Mouse (Mus musculus) layer of hippocampus, adult 9-11 months (tissue): ENCODE measurements at regions not wholly inside any gene's neighbourhood (a gene's known extent, or its start where the extent isn't known, plus 50 kb on each side); places are given as distances from the start of the nearest gene placed in this dataset.
"Not testable (repeated sequence)": the region's sequence is repeated elsewhere in the genome, so short reads cannot be mapped to it uniquely, and the experiment has no call there.

Experiments used
- DNase-seq: peaks from one replicate; pipeline ENCODE4 v3.0.0; 2022

DNA sequence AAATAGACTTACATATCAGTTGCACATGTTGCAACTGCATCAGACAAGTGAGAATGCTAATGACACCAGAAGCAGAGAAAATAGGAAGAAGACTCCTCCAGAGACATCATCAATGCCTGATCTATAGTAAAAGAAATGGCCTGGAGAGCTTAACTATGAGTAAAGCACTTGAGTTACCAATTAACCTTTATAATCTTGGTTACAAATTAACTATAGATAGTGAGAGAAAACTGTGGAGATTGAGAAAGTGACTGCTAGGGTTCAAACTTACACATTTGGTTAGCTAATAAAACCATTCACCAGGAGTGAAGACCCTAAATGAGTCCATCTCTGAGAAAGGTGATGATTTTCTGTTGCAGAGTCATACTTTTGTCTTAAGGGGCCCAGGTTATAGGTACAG lies 307.4 kb downstream of the Phex start:
- no peak for DNase-seq

DNA sequence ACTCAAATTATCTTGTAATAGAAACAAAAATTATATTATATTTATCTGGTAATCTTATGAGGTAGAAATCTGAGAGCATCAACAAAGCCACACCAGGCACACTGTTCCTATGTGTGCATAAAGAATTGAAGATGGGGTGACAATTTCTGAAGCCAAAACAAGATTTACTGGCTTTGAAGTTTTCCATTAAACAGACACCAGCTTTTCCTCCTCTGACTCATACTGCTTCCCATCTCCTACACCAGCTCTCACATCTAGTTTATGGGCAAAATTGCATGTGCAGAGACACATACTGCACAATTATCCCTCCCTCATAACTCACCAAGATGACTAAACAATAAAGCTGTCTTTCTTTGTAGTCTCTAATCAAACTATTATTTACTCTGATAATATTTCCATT lies 335.1 kb downstream of the Phex start:
- DNase-seq, result no peak

DNA sequence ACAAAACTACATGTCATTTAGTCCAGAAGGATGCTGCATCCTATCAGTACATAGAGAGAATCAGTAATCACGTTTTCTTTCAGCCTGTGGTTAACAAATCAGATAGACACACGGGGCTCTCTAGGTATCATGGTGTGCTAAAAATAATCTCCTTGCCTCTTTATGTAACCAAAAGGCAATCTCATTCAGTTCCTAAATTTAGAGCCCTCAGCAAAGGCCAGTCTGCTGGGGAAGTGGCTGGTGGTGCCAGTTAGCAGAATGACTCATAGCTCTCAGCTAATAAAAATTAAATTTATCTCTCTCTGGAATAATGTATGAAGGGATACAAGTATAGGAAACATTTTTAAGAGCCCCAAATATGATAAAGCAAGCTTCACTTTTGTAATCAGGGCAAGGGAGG lies 335.5 kb downstream of the Phex start:
- no peak for DNase-seq

DNA sequence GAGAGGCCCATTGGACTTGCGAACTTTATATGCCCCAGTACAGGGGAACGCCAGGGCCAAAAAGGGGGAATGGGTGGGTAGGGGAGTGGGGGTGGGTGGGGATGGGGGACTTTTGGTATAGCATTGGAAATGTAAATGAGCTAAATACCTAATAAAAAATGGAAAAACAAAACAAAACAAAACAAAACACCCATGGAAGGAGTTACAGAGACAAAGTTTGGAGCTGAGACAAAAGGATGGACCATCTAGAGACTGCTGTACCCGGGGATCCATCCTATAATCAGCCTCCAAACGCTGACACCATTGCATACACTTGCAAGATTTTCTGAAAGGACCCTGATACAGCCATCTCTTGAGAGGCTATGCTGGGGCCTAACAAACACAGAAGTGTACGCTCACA lies 337.1 kb downstream of the Phex start:
- DNase-seq, result not testable (repeated sequence)

DNA sequence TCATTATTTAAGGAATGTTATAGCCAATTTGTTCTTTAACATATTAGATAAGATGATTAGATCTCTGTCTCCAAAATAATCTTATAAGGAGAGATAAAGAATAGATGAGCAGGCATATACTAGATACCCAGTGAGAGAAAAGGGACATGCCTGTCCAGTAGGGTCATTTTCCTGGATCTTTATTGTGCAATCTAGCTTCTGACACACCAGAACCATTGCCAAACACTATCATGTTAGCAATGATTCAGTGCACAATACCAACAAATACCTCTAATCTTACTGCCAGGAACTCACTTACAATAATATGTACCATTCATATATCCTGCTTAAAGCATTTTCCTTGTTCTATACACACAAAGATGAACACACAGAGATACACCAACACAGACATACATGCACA lies 338.9 kb downstream of the Phex start:
- DNase-seq, result no peak

DNA sequence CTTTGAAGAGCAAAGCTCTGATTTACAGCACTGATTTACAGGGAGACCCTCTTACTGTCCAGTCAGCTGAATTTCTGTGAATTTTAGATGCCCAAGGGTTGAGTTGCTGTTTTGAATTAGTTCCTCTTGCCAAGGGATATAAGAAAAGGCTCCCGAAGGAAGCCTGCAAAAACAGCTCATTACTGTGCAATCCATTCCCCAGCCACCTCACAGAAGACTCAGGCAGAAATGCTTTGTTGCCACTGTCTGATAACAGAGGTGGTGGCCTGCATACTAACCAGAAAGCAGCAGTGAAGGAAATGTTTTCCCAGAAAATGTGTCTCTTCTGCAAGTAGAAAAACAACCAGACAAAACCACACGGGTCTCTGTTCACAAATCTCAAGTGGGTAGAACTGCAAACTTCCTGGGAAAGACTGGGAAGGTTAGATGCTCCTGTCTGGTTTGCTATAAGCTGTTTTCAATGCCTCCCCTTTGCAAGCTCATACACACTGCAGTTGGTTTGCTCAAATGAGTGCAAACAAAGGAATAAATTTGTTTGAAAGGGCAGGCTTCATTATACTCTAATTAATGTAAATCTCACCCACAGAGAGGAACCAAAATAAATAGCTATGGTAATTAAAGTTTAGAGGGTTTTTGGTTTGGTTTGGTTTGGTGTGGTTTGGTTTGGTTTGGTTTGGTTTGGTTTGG lies 363.3 kb downstream of the Phex start:
- DNase-seq, result no peak

DNA sequence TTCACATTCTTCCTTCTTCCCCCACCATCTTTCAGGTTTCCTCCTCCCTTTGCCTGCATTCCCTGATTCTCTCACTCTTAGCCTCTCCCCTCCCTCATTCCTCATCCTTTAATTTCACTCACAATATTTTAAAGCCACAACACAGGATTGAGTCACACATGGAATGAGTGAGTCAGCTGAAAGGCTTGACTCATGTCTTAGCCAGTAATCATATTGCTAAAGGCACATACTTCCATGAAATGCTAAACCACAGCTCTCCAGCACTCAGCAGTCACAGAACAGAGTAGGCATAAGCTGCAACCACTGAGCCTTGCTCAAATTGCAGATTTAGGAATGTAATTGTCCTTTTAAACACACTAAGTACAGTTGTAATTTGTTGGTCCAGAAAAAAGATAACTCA lies 386.2 kb downstream of the Phex start:
- DNase-seq, result peak; percentile 1

DNA sequence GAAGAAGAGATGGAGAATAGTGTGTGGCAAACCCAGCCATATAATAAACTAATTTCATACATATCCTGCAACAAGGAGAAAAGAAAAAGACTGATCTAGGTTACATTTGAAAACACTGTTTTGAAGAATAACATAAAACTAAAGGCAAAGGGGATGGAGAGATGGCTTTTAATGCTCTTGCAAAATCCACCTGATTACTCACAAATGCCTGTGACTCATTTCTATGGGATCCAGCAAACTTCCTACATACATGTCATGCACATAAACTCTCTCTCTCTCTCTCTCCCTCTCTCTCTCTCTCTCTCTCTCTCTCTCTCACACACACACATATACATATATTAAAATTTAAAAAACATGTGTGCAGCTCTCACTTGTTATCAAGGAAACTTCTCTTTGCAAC lies 390.8 kb downstream of the Phex start:
- DNase-seq, result no peak

DNA sequence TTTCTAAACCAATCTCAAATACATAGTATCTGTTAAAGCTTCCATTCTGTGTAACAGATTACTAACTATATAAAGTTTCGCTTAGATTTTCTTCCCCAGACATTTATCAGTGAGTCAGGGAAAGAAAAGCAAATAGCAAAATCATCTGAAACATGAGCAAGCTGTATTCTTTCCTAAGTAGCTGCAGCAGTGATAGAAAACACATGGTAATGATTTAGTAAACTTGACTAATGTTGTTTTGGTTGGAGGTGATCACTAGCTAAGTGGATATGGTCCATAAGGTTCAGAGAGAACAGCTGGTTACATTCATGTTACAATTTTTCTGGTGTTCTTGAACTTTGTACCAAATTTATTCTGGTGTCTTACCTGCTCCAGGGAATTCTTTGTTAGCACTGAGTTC lies 393.3 kb downstream of the Phex start:
- DNase-seq, result no peak

DNA sequence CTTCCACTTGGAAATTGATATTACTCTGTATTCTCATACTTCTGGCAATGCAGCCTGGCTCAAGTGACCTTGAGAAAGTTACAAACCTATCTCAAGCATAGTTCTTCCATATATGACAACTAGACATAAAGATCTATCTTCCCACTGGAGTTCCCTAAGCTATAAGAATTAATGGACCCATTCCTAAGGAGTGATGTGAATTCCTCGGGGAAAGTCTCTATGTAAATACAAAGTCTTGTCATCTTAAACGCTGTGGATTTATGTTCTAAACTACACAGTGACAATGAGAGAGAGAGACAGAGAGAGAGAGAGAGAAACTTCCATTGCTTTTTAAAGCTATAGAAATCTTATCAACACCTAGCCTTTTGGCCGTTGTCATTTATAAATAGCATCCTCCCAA lies 394.8 kb downstream of the Phex start:
- DNase-seq, result no peak

DNA sequence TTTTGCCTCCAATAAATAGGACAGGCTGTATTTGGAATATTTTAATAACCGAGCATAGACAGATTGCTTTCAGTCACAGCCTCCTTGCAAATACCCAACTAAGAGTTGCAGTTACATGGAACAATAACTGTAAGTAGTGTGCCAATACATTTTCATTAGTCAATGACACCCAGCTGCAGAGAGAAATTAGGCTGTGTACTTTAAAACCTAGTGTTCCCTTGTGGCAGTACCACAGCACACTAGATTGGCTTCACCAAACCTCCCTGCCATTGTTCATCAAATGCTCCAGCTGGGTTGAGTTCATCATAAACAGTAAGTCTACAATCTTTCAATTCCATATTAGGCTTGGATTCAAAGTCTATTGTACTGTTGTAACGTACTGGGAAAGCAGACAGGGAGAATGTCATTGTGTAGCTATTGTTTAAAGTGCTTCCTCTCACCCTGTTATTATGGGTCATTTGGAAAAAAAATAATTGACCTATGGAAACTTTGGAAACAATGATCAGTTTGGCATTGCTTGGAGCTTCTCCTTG lies 425.1 kb downstream of the Phex start:
- peak; percentile 1 for DNase-seq

DNA sequence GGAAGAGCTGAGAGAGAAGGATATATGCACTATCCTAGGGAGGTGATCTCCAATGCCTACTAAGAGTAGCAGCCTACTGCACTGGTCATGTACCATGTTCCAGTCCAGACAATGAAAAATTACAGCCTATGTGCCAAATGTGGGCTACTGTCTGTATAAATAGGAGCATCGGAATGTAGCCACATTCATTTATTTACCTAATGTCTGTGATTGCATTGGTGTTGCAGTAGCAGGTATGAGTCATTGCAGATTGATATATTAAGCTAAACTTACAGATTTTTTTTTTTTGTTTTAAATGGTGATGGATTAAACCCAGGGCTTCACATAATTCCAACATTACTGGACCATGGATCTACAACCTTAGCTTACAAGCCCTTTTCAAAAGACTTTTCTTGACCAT lies 468.0 kb downstream of the Phex start:
- DNase-seq, result no peak

DNA sequence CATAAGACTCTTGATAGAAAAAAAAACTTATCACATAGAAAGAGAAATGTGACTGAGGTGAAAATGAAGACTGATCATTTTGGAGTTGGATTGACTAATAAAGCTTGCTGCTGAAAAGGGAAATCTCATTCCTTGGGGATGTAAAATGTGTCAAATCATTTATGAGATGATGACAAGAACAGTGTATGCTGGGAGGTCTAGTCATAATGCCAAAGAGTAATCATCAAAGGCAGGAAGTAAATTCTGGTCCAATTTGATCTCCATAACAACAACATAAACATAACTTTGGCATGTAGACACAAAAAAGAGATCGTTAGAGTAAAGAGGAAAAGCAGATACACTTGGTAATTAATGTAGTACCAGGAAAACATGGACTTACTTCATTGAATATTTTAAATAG lies 470.9 kb downstream of the Phex start:
- DNase-seq, result no peak

DNA sequence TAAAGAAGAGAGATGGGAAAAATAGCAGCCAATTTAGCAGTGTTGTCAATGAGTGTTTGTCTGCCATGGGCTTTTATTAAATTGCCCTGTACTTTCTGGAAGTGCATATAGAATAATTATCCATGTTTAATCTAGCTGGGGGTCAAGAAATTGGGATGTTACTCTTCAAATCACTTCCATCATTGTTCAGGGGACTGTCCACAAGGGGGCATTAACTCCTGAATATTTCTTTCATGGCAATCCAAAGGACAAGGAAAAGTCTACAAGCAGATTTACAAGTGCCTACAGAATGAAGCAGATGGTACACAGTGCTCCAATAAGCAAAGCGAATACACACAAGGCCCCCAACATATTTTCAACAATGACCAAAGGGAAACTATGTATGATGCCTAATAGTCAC lies 501.7 kb downstream of the Phex start:
- no peak for DNase-seq
